Mouse (Mus musculus) cerebellum, adult 2 months (tissue): ENCODE data around the gene Brpf1.

Experiments
- CTCF ChIP-seq: fragments of 200-500 bp; IDR thresholded peaks from 2 replicates; pipeline ENCODE4 v1.5.1; 2011; ENCODE audit warnings: low read depth, mild to moderate bottlenecking, control low read depth, low read length, moderate library complexity, borderline replicate concordance; ENCODE audit not compliant: insufficient read depth
- POLR2A ChIP-seq: fragments of 200-500 bp; IDR thresholded peaks from 2 replicates; pipeline ENCODE4 v1.6.1; 2011; ENCODE audit warnings: low read length, control low read depth, borderline replicate concordance; ENCODE audit not compliant: insufficient read depth

DNA sequence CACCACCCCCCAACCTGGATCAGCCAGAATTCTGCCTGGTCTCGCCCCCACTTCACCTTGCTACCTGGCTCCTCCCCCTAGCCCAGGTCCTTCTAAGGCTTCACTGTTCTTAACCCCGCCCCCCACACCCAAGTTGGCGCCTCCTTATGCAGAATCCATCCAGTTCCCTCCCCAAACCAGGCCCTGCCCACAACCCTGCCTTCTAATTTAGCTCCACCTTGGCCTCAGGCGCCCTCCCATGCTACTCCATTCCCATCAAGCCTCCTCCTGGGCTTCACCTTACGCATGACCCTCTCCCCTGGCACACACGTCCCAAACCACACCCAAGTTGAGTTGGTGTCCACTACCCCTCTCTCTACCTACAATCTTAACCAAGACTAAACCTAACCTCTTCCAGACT, 23.4 kb upstream of the Brpf1 start:
- TF ChIP-seq CTCF: no peak
- TF ChIP-seq POLR2A: no peak
